Mouse (Mus musculus) limb, embryonic 12.5 days (tissue): ENCODE results near the gene Atg2b. TPM values are rescaled to one million over a fixed set of nuclear protein-coding genes. Genes with fewer than 3 reads are reported as not detected.
A peak's percentile ranks its signal among the peaks of the same experiment; 100 is the strongest.

ENCODE experiments used
- ATAC-seq: fragments of 200-750 bp; cut with Nextera tagmentation; 2 replicates; pipeline ENCODE4 v1.8.0; 2017; ENCODE audit warnings: low read depth, moderate TSS enrichment; ENCODE audit not compliant: insufficient number of reproducible peaks, insufficient read depth, low FRiP score, low TSS enrichment
- H3K27ac ChIP-seq: fragments of 300-500 bp; sonication (generic); 2 replicates; pipeline ENCODE4 v1.5.1; 2016; ENCODE audit warnings: mild to moderate bottlenecking, moderate library complexity
- H3K27me3 ChIP-seq: fragments of 300-500 bp; sonication (generic); 2 replicates; pipeline ENCODE4 v1.6.1; 2016; ENCODE audit warnings: mild to moderate bottlenecking, moderate library complexity
- H3K36me3 ChIP-seq: fragments of 300-500 bp; sonication (generic); 2 replicates; pipeline ENCODE4 v1.6.1; 2016; ENCODE audit warnings: mild to moderate bottlenecking, moderate library complexity
- H3K4me1 ChIP-seq: fragments of 300-500 bp; sonication (generic); replicated peaks from 2 replicates; pipeline ENCODE4 v1.6.1; 2016
- H3K4me2 ChIP-seq: fragments of 300-500 bp; sonication (generic); 2 replicates; pipeline ENCODE4 v1.6.1; 2016; ENCODE audit warnings: mild to moderate bottlenecking, moderate library complexity
- H3K4me3 ChIP-seq: fragments of 300-500 bp; sonication (generic); replicated peaks from 2 replicates; pipeline ENCODE4 v1.5.1; 2016; ENCODE audit warnings: mild to moderate bottlenecking
- H3K9ac ChIP-seq: fragments of 300-500 bp; sonication (generic); replicated peaks from 2 replicates; pipeline ENCODE4 v1.6.1; 2016; ENCODE audit warnings: mild to moderate bottlenecking, moderate library complexity
- H3K9me3 ChIP-seq: fragments of 300-500 bp; sonication (generic); 2 replicates; pipeline ENCODE4 v1.6.1; 2016; ENCODE audit warnings: mild to moderate bottlenecking, moderate library complexity
- WGBS: fragments of 180-500 bp; shearing (Covaris S2); methylation state at CpG from one replicate; pipeline ENCODE4 v1.1.7; 2016; 5-methylcytosine and 5-hydroxymethylcytosine counted together
- polyA plus RNA-seq: library from polyadenylated mRNA; unstranded; fragments of >200 nt; fragmentation: Nextera tagmentation; extraction: Ambion mirVana; gene quantifications from 2 replicates; pipeline ENCODE4 v1.2.1, GENCODE M21; 2016

The Atg2b gene
- polyA plus RNA-seq, 1 experiment from 2014 or later = 16.1 TPM

DNA sequence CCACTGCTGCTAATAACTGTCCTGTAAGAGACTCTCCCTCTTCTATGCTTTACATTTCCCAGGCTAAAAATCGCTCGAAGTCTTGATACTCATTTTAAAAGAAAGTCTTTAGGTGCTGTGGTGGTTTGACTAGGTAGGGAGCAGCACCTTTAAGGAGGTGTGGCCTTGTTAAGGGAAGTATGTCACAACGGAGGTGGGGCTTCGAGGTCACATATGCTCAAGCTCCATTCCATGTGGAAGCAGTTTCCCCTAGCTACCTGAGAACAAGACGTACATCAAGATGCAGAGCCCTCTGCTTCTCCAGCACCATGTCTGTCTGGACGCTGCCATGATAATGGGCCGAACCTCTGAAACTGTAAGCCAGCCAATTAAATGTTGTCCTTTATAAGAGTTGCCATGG is 6.8 kb downstream of the Atg2b start:
- Histone ChIP-seq H3K9ac (no peak overlapping the region), H3K9me3 (no peaks in the 10 kb centered on the region), H3K36me3 (peaks cover 43% of the 10 kb centered on the region), H3K4me1 (peaks cover 12% of the 10 kb centered on the region; the same call in 1 of the 2 replicates), H3K4me3 (no peak overlapping the region), H3K4me2 (no peak overlapping the region), H3K27ac (no peak overlapping the region), H3K27me3 (no peaks in the 10 kb centered on the region)
- WGBS = 80% methylated on average over 7 of the region's 7 CpGs
- ATAC-seq = no peak

DNA sequence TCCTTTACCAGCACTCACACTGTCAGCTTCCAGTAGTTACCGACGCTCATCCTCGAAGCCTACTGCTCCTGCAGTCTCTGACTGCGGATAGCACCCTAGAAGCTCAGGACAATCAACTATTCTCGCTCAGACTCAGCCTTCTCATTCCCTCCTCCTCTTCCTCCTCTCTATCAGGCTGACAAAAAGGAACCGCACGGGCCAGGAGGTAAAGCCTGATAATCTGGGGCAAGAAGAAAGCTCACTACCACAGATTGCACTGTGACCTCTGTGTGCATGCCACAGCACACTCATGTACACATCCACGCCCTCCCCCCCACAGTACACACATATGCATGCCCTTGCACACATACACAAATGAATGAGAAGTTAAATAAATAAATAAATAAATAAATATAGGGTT is 8.7 kb downstream of the Atg2b start:
- Histone ChIP-seq H3K4me2 (no peak overlapping the region), H3K9ac (no peak overlapping the region), H3K27ac (no peak overlapping the region), H3K4me1 (no peaks in the 10 kb centered on the region), H3K9me3 (no peaks in the 10 kb centered on the region), H3K27me3 (no peaks in the 10 kb centered on the region), H3K36me3 (peaks cover 51% of the 10 kb centered on the region), H3K4me3 (no peak overlapping the region)
- 98% methylated on average over 8 of the region's 8 CpGs for WGBS
- no peak for ATAC-seq

- Histone ChIP-seq H3K27ac (no peak overlapping the region), H3K27me3 (no peaks in the 10 kb centered on the region), H3K9me3 (no peaks in the 10 kb centered on the region), H3K4me1 (no peaks in the 10 kb centered on the region), H3K36me3 (peaks cover 97% of the 10 kb centered on the region), H3K4me3 (no peak overlapping the region), H3K4me2 (no peak overlapping the region), H3K9ac (no peak overlapping the region)
- 90% methylated on average over 7 of the region's 7 CpGs for WGBS
- no peak for ATAC-seq
Measured at GRCm38 (mm10) chr12:105655850-105656249, 29.2 kb downstream of the Atg2b start.

DNA sequence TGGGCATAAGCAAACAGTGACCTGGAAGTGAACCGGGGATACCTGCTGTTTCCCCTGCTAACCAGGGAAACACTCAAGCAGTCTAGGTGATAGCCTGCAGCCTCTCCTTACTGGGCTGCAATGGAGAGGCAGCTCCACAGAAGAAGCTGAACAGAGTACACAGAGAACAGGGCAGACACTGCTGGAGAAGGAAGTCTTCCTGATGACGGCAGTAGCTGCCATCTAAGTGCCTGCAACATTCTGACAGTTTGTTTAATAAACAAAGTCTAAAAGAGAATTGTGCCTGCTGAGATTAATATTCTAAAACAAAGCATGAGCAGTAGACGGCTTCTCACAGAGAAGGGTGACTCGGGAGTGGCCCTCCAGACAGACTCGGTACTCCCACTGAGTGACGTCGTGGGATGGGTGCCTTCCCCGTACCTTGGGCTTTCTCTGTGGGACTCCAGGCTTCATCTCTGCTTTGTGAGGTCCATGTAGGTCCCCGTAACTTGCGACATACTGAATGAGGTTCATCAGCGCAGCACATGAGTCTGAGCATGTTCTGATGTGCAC is 42.2 kb downstream of the Atg2b start:
- Histone ChIP-seq H3K9ac (no peak overlapping the region), H3K9me3 (no peaks in the 10 kb centered on the region), H3K4me2 (no peak overlapping the region), H3K4me1 (no peaks in the 10 kb centered on the region), H3K27me3 (no peaks in the 10 kb centered on the region), H3K4me3 (no peak overlapping the region), H3K36me3 (peaks cover 96% of the 10 kb centered on the region), H3K27ac (no peak overlapping the region)
- ATAC-seq = no peak
- WGBS = 96% methylated on average over 11 of the region's 11 CpGs

DNA sequence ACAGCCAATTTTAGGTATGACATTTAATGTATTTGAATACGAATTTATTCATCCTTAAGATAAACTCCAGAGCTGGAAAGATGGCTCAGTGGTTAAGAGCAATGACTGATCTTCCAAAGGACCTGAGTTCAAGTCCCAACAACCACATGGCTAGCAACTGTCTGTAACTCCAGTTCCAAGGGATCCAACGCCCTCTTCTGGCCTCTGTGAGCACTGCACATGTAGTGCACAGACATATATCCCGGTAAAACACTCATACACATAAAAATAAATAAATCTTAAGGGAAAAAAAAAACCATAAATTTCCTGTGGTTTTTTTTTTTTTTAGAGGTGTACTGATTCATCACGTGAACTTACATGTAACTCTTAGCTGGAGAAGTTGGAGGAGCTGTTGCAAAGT is 47.5 kb downstream of the Atg2b start:
- Histone ChIP-seq H3K4me2 (no peak overlapping the region), H3K27me3 (no peaks in the 10 kb centered on the region), H3K4me1 (no peaks in the 10 kb centered on the region), H3K9me3 (no peaks in the 10 kb centered on the region), H3K27ac (no peak overlapping the region), H3K36me3 (peaks cover 98% of the 10 kb centered on the region), H3K4me3 (no peak overlapping the region), H3K9ac (no peak overlapping the region)
- no peak for ATAC-seq
- WGBS = 82% methylated on average over 4 of the region's 4 CpGs

GRCm38 (mm10) chr12:105636551-105636950 is 48.5 kb downstream of the Atg2b start:
- no peaks in the 10 kb centered on the region for H3K4me1 ChIP-seq
- 93% methylated on average over 9 of the region's 9 CpGs for WGBS
- H3K9ac ChIP-seq = no peak overlapping the region
- no peaks in the 10 kb centered on the region for H3K9me3 ChIP-seq
- no peak for ATAC-seq
- H3K27me3 ChIP-seq = no peaks in the 10 kb centered on the region
- no peak overlapping the region for H3K4me2 ChIP-seq
- no peak overlapping the region for H3K4me3 ChIP-seq
- H3K36me3 ChIP-seq = peaks cover 94% of the 10 kb centered on the region
- no peak overlapping the region for H3K27ac ChIP-seq

DNA sequence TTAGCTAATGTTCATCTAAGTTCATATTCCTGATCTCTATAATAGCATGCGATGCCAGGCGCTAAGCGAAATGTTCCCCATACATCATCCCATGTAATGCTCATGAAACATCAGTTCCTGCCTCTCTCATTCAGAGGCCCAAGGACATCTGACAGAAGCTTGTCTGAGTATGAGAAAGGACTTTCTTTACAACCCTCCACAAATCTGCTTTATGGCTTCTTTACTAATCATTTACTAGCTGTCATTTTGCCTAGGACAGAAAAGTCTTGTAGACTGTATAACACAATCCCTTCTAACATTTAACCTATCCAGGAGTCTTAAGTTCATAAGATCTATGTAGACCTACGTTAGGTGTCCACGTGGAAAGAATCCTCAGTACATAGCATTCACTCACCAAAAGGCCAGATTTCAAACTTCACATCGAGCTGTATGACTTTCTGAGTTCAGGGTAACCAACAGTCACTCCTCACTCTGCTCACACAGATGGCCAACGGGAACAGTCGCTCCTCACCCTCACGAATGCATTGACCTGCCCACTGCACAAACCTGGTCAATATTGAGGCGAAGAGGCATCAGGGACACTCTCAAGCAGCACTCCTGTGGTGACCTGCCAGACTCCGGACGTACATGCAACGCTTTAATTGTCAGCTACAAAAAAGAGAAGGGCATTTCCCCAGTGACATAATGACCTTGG is 50.5 kb downstream of the Atg2b start:
- H3K4me2 ChIP-seq = no peak overlapping the region
- H3K4me3 ChIP-seq = no peak overlapping the region
- no peaks in the 10 kb centered on the region for H3K27me3 ChIP-seq
- H3K27ac ChIP-seq = no peak overlapping the region
- 94% methylated on average over 13 of the region's 13 CpGs for WGBS
- H3K9ac ChIP-seq = no peak overlapping the region
- ATAC-seq = no peak
- H3K9me3 ChIP-seq = no peaks in the 10 kb centered on the region
- no peaks in the 10 kb centered on the region for H3K4me1 ChIP-seq
- peaks cover 80% of the 10 kb centered on the region for H3K36me3 ChIP-seq

DNA sequence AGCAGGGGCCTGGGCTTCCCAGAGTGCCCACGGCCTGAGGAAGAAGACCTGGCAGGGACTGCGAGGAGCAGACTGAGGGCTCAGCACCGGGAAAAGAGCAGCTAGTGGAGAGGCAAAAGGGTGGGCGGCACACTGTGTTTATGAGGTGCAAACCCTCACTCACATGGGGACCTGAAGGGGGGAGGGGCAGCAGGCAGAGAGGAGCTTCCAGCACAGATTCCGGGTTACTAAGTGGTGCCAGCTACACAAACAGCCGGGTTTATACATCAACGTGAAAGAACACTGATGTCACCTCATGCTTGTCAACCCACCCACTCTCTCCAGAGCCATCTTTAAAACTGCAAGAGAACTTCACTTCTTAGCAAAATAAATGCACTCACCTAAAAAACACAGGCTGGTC is 59.2 kb downstream of the Atg2b start:
- no peak overlapping the region for H3K9ac ChIP-seq
- 21% methylated on average over 7 of the region's 7 CpGs for WGBS

GRCm38 (mm10) chr12:105622981-105623539 is 62.0 kb downstream of the Atg2b start:
- ATAC-seq = no peak
- Histone ChIP-seq H3K27ac (no peak overlapping the region), H3K4me1 (peaks cover 13% of the 10 kb centered on the region), H3K4me2 (no peak overlapping the region), H3K4me3 (no peak overlapping the region), H3K9me3 (no peaks in the 10 kb centered on the region), H3K9ac (no peak overlapping the region), H3K36me3 (peaks cover 82% of the 10 kb centered on the region), H3K27me3 (no peaks in the 10 kb centered on the region)
- WGBS = 92% methylated on average over 12 of the region's 12 CpGs

More for the DNA sequence above, 59.2 kb downstream of the Atg2b start:
- no peak for ATAC-seq
- H3K27me3 ChIP-seq = no peaks in the 10 kb centered on the region
- H3K36me3 ChIP-seq = peaks cover 69% of the 10 kb centered on the region
- H3K4me2 ChIP-seq = no peak overlapping the region
- H3K4me1 ChIP-seq = peaks cover 13% of the 10 kb centered on the region
- H3K9me3 ChIP-seq = no peaks in the 10 kb centered on the region
- H3K27ac ChIP-seq = 0 out of 2 replicates have a peak overlapping the region, but pooled peaks have one; percentile 19
- H3K4me3 ChIP-seq = no peak overlapping the region

- H3K9me3 ChIP-seq = no peaks in the 10 kb centered on the region
- ATAC-seq = no peak
- peaks cover 83% of the 10 kb centered on the region for H3K36me3 ChIP-seq
- no peak overlapping the region for H3K9ac ChIP-seq
- peaks cover 13% of the 10 kb centered on the region for H3K4me1 ChIP-seq
- H3K27ac ChIP-seq = no peak overlapping the region
- H3K4me3 ChIP-seq = no peak overlapping the region
- no peak overlapping the region for H3K4me2 ChIP-seq
- WGBS = 96% methylated on average over 7 of the region's 7 CpGs
- H3K27me3 ChIP-seq = no peaks in the 10 kb centered on the region
Measured at GRCm38 (mm10) chr12:105622048-105622447, 63.0 kb downstream of the Atg2b start.

DNA sequence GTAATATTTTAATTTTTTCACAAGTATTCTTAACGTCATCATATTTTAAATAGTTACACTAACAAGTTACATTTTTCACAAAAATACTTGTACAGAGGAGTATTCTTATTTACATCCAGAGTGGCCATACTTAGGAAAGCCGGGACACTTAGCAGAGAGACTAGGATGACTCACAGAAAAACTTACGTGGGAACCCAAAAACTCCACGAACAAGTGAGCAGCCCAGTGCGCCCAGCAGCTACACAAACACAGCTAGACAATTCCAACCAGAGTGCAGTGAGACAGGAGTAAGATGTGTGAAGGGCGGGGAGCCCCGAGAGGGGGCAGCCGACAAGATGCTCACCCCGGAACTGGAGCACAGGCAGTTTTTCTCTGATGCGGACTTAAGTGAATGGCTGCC is 71.5 kb downstream of the Atg2b start:
- H3K27me3 ChIP-seq = no peaks in the 10 kb centered on the region
- 91% methylated on average over 10 of the region's 10 CpGs for WGBS
- H3K4me3 ChIP-seq = no peak overlapping the region
- no peak overlapping the region for H3K27ac ChIP-seq
- no peak overlapping the region for H3K4me2 ChIP-seq
- ATAC-seq = no peak
- H3K9me3 ChIP-seq = no peaks in the 10 kb centered on the region
- peaks cover 39% of the 10 kb centered on the region for H3K36me3 ChIP-seq
- H3K4me1 ChIP-seq = no peaks in the 10 kb centered on the region
- no peak overlapping the region for H3K9ac ChIP-seq
